Mouse (Mus musculus) limb, embryonic 15.5 days (tissue): ENCODE data around the gene Malrd1. TPM values are rescaled to one million over a fixed set of nuclear protein-coding genes. Genes with fewer than 3 reads are reported as not detected.

Experiments used
- ATAC-seq: fragments of 200-750 bp; cut with Nextera tagmentation; 2 replicates; pipeline ENCODE4 v1.8.0; 2017; ENCODE audit warnings: low read depth, moderate TSS enrichment; ENCODE audit not compliant: insufficient number of reproducible peaks, low FRiP score, low TSS enrichment
- H3K27ac ChIP-seq: fragments of 300-500 bp; sonication (generic); 2 replicates; pipeline ENCODE4 v1.5.1; 2015; ENCODE audit warnings: moderate library complexity, mild to moderate bottlenecking, inconsistent platforms
- H3K27me3 ChIP-seq: fragments of 300-500 bp; sonication (generic); 2 replicates; pipeline ENCODE4 v1.6.1; 2015; ENCODE audit warnings: inconsistent platforms
- H3K36me3 ChIP-seq: fragments of 300-500 bp; sonication (generic); 2 replicates; pipeline ENCODE4 v1.6.1; 2015; ENCODE audit warnings: inconsistent platforms
- H3K4me1 ChIP-seq: fragments of 300-500 bp; sonication (generic); 2 replicates; pipeline ENCODE4 v1.6.1; 2015; ENCODE audit warnings: inconsistent platforms
- H3K4me2 ChIP-seq: fragments of 300-500 bp; sonication (generic); 2 replicates; pipeline ENCODE4 v1.6.1; 2015; ENCODE audit warnings: mild to moderate bottlenecking, inconsistent platforms
- H3K4me3 ChIP-seq: fragments of 300-500 bp; sonication (generic); 2 replicates; pipeline ENCODE4 v1.5.1; 2015; ENCODE audit warnings: mild to moderate bottlenecking, inconsistent platforms
- H3K9ac ChIP-seq: fragments of 300-500 bp; sonication (generic); 2 replicates; pipeline ENCODE4 v1.6.1; 2015; ENCODE audit warnings: inconsistent platforms
- H3K9me3 ChIP-seq: fragments of 300-500 bp; sonication (generic); 2 replicates; pipeline ENCODE4 v1.6.1; 2016; ENCODE audit warnings: inconsistent platforms
- WGBS: fragments of 180-500 bp; shearing (Covaris S2); methylation state at CpG from one replicate; pipeline ENCODE4 v1.1.7; 2015; 5-methylcytosine and 5-hydroxymethylcytosine counted together
- polyA plus RNA-seq: library from polyadenylated mRNA; unstranded; fragments of >200 nt; fragmentation: Nextera tagmentation; extraction: Ambion mirVana; gene quantifications from 2 replicates; pipeline ENCODE4 v1.2.1, GENCODE M21; 2015

Gene Malrd1
- polyA plus RNA-seq, 1 experiment from 2014 or later: 0.04 TPM

DNA sequence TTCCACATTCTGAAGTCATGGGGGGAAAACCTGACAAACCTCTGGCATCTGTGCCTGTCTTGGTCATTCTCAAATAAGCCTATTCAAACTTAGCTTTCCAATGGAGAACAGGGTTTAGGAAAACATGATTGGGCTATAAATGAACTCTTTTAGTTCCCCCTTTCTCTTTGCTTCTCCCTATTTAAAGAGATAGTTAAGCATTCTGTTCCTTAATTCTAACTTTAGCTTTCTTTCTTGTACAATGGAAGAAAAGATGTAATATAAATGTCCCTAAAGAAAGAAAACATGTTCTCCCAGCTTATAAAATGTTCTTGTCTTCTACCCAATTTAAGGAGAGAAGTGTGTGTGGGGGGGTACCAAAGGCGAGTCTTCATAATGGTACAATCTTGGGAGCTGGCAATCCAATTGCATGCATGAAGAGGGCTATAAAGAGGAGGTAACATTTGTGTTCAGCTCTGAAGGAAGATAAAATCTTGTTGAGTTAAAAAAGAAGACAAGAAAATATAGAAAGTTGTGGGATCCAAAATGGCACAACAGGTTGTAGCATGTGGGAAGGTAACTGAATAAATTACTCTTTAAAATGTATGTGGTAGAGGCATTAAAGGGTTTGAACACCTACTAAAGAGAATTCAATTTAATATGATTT lies 702.0 kb downstream of the Malrd1 start:
- H3K9ac ChIP-seq: no peak overlapping the region
- no peaks in the 10 kb centered on the region for H3K9me3 ChIP-seq
- H3K27ac ChIP-seq: no peak overlapping the region
- H3K27me3 ChIP-seq: no peaks in the 10 kb centered on the region
- no peaks in the 10 kb centered on the region for H3K36me3 ChIP-seq
- H3K4me1 ChIP-seq: no peaks in the 10 kb centered on the region
- no peak overlapping the region for H3K4me2 ChIP-seq
- WGBS: 88% methylated on average over 1 of the region's 1 CpGs
- H3K4me3 ChIP-seq: no peak overlapping the region
- no peak for ATAC-seq

DNA sequence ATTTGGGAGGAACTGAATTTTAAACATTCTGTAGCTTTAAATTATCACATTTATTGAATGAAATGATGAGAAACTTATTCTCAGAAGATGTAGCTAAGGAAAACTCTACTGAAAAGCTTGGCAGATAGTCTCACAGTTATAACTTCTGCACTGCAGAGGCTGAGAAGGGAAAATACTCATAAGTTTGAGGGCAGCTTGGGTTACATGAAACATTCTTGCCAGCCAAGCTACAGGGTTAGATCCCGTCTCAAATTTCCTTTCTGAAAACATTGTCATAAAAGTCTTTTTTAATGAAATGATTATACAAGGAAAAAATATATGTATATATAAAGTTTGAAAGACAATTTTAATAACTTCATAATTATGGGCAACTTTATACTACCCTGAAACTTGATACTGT lies 714.6 kb downstream of the Malrd1 start:
- no peak for ATAC-seq
- WGBS: 23% methylated on average over 1 of the region's 1 CpGs
- no peaks in the 10 kb centered on the region for H3K9me3 ChIP-seq

GRCm38 (mm10) chr2:16243097-16243496 lies 716.8 kb downstream of the Malrd1 start:
- Histone ChIP-seq H3K27me3 (no peaks in the 10 kb centered on the region), H3K4me2 (no peak overlapping the region), H3K9ac (no peak overlapping the region), H3K4me3 (no peak overlapping the region), H3K36me3 (no peaks in the 10 kb centered on the region), H3K9me3 (no peaks in the 10 kb centered on the region), H3K4me1 (no peaks in the 10 kb centered on the region), H3K27ac (no peak overlapping the region)
- 31% methylated on average over 2 of the region's 2 CpGs for WGBS
- no peak for ATAC-seq

More for the DNA sequence above, 714.6 kb downstream of the Malrd1 start:
- no peaks in the 10 kb centered on the region for H3K27me3 ChIP-seq
- no peak overlapping the region for H3K4me2 ChIP-seq
- H3K27ac ChIP-seq: no peak overlapping the region
- no peak overlapping the region for H3K9ac ChIP-seq
- H3K4me3 ChIP-seq: no peak overlapping the region
- H3K4me1 ChIP-seq: no peaks in the 10 kb centered on the region
- H3K36me3 ChIP-seq: no peaks in the 10 kb centered on the region

DNA sequence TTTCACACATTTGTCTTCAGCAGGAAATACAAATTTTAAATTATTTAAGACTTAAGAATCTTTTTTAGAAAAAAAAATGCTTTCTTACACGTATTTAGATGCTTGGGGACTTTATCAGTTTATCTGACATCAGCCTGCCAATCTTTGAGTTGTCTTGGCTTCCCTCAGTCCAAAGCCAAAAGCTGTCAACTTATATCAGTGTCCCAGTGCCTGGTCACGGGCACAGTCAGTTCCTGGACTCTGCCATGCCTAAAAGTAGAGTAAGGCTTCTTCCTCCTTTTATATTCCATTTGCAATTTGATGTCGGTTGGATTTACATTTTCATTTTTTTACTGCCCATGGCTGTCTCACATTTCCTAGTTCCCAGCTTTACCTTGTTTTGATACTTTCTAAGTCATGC lies 722.6 kb downstream of the Malrd1 start:
- no peak for ATAC-seq
- no peak overlapping the region for H3K9ac ChIP-seq
- WGBS: 68% methylated on average over 3 of the region's 3 CpGs
- H3K4me1 ChIP-seq: no peaks in the 10 kb centered on the region
- no peaks in the 10 kb centered on the region for H3K9me3 ChIP-seq
- no peak overlapping the region for H3K27ac ChIP-seq
- H3K27me3 ChIP-seq: no peaks in the 10 kb centered on the region
- no peaks in the 10 kb centered on the region for H3K36me3 ChIP-seq
- no peak overlapping the region for H3K4me2 ChIP-seq
- H3K4me3 ChIP-seq: no peak overlapping the region

DNA sequence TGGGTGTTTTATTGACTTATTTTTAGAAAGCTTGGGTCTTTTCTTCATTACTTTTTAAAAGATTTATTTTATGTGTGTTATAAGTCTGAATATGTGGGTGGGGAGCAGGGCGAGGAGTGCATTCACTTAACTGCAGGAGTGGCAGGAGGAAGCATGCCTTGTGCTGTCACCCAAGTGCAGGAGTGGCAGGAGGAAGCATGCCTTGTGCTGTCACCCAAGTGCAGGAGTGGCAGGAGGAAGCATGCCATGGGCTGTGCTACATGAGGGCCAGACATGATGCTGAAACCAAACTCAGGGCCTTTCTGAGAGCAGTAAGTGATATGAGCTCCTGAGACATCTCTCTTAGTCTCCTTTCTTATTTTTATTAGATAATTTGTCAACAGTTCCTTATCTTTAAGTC lies 726.0 kb downstream of the Malrd1 start:
- 32% methylated on average over 1 of the region's 1 CpGs for WGBS
- no peaks in the 10 kb centered on the region for H3K4me1 ChIP-seq

More for the DNA sequence above, 726.0 kb downstream of the Malrd1 start:
- Histone ChIP-seq H3K27ac (no peak overlapping the region), H3K27me3 (no peaks in the 10 kb centered on the region), H3K4me2 (no peak overlapping the region), H3K9me3 (no peaks in the 10 kb centered on the region), H3K4me3 (no peak overlapping the region), H3K36me3 (no peaks in the 10 kb centered on the region), H3K9ac (no peak overlapping the region)
- ATAC-seq: no peak
